Mouse (Mus musculus) bone marrow macrophage, adult 2 months (primary cell): ENCODE results near the gene Mff. TPM values are rescaled to one million over a fixed set of nuclear protein-coding genes. Genes with fewer than 3 reads are reported as not detected.

Source experiments
- H3K27ac ChIP-seq: 2 replicates; pipeline ENCODE4 v1.5.1; 2012; ENCODE audit warnings: low read depth, low read length; ENCODE audit not compliant: insufficient read depth
- H3K4me1 ChIP-seq: 2 replicates; pipeline ENCODE4 v1.6.1; 2012; ENCODE audit warnings: low read length; ENCODE audit not compliant: control insufficient read depth, insufficient read depth
- H3K4me3 ChIP-seq: 2 replicates; pipeline ENCODE4 v1.5.1; 2012; ENCODE audit warnings: mild to moderate bottlenecking, low read length, moderate library complexity; ENCODE audit not compliant: insufficient read depth
- CTCF ChIP-seq: IDR thresholded peaks from 2 replicates; pipeline ENCODE4 v1.5.1; 2012; ENCODE audit warnings: low read depth, mild to moderate bottlenecking, low read length, moderate library complexity
- POLR2A ChIP-seq: IDR thresholded peaks from 2 replicates; pipeline ENCODE4 v1.6.1; 2012; ENCODE audit warnings: mild to moderate bottlenecking, low read depth, low read length, borderline replicate concordance
- polyA plus RNA-seq: library from polyadenylated mRNA; stranded (reverse); fragments of >200 nt; gene quantifications from 2 replicates; pipeline ENCODE4 v1.2.4, GENCODE M21; 2012; ENCODE audit not compliant: missing spikeins, insufficient read depth, insufficient read length

Mff gene
- 109 and 112 TPM in 2 replicates for polyA plus RNA-seq

DNA sequence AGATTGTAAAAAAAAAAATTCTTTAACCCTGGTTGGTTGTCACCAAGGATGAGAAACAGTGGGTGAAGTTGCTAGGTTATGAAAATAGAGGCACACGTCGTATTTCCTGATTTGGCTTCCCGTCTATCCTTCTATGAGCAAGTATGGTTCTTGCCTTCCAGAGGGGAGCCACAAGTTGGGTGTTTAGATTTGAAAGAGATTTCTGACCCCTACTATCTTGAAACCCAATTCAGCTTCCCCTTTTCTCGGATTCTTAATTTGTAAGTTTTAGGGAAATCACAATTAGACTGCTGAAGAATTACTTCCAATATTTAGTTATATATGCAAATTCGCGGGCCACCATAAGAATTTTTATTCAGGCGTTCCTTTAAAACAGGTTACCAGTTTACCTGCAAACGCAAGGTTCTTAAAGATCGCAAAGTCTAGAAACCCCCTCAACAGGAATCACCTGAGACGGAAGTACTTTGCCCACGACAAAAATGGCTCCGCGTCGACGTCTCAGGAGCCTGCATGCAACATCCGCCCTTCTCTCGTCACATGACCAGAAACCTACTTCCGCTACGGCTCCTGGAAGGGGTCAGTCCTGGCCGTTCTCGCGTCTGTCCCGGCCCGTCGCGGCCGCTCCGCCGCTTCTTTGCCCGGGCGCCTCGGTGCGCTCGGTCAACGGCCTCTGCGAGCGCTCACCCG is at the start of gene Mff:
TSS of gene Mff (plus strand) at position 552 of the 687 bp plus-strand sequence.
- TF ChIP-seq CTCF (no peak), POLR2A (no peak)
- peak within 1 kb of the TSS; percentile 83 for H3K4me3 ChIP-seq
- H3K27ac ChIP-seq: peak within 1 kb of the TSS; percentile 63
- H3K4me1 ChIP-seq: peaks cover 6% of the 10 kb centered on the region

DNA sequence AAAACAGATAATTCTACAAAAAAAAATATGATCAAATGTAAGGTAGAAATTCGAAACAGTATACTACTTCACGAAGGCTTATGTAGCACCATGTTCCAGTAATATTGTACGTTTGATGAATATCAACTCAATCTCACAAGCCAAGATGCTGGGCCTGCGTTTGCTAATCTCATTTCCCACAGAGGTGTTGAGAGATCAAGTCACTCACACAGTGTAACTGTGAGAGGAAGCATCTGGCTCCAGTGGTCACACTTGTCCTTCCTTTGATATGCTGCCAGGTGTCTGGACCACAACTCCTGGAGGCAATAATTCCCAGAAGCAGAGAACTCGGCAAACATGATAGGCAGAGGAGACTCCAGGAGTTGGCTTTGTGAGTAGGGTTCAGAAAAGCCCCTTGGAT is 38.4 kb upstream of the Mff start:
- Histone ChIP-seq H3K27ac (no peak overlapping the region), H3K4me1 (no peaks in the 10 kb centered on the region), H3K4me3 (no peak overlapping the region)
- TF ChIP-seq CTCF (no peak), POLR2A (no peak)

DNA sequence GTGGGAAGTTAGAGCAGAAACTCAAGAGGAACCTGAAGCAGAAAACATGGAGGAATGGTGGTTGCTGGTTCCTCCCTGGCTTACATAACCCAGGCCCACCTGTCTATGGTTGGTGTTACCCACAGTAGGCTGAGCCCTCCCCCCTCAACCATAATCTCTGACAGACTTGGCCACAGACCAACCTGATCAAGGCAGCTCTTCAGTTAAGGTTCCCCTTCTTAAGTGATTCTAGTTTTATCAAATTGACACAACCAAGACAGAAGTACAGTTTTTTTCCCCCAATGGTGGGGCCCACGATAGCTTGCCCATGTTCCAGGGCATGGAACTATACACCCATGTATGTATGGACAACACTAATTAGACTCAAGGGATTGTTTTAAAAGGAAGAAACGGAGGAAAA is 37.8 kb upstream of the Mff start:
- H3K27ac ChIP-seq: no peak overlapping the region
- TF ChIP-seq CTCF (no peak), POLR2A (no peak)
- no peak overlapping the region for H3K4me3 ChIP-seq
- no peaks in the 10 kb centered on the region for H3K4me1 ChIP-seq

DNA sequence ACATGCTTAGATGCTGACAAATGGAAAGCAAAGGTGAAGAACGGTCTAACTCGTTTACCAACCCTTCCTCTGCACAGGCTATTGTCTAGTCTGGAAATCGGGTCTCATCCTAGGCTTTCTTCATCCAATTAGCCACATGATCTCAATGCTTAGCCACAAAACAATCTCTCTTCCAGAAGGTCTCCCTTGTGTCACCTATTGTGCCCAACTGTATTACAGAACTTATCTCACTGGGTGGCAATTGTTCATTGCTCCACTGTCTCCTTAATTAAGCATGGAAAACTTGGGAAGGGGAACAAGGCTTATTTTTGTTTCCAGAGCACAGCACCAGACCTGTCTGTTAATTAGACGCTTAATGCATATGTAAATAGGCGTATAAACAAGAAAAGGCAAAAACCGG is 36.8 kb upstream of the Mff start:
- H3K27ac ChIP-seq: no peak overlapping the region
- TF ChIP-seq CTCF: no peak
- no peak for TF ChIP-seq POLR2A

DNA sequence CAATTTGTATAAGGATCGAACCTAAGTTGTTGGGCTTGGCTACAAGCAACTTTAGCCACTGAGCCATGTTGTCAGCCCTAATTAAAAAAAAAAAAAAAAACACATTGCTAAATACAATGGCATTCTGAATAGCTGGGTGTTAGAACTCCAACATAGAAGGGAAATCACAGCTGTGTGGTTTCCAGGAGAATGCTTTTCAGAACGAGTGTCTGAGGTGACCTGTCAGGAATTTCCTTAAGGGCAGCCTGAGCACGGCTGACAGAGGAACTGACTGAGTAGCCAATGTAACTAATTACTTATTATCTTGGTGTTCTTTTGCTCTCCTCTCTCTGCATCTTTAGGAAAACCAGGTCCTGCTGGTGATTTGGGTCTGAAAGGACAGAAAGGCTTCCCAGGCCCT is 28.8 kb upstream of the Mff start:
- Histone ChIP-seq H3K27ac (no peak overlapping the region), H3K4me1 (no peaks in the 10 kb centered on the region), H3K4me3 (no peak overlapping the region)
- TF ChIP-seq POLR2A (no peak), CTCF (no peak)

More for the DNA sequence above, 36.8 kb upstream of the Mff start:
- H3K4me1 ChIP-seq: no peaks in the 10 kb centered on the region
- no peak overlapping the region for H3K4me3 ChIP-seq

DNA sequence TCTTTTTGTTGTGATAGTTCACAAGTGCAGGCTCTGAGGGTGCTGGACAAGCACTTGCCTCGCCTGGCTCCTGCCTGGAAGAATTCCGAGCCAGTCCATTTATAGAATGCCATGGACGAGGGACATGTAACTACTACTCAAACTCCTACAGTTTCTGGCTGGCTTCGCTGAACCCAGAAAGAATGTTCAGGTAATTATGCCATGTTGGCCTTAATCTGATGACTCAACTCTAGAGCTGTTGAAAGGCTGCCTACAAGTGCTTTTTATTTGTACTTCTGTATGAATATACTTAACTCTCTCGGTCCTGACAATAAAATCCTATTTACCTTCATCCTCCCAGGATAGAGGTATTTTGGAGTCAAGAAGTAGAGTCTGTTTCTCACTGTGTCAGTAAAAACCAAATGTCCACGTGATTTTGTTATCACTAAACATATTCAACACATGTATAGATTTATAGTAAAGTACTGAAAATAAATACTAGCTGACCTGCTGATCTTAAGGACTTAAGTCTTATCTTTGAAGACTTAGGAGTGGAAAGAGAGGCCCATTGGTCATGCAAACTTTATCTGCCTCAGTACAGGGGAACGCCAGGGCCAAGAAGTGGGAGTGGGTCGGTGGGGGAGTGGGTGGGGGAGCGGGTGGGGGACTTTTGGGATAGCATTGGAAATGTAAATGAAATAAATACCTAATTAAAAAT is 6.7 kb upstream of the Mff start:
- Histone ChIP-seq H3K27ac (no peak overlapping the region), H3K4me3 (no peak overlapping the region), H3K4me1 (no peaks in the 10 kb centered on the region)
- no peak for TF ChIP-seq POLR2A
- TF ChIP-seq CTCF: no peak

DNA sequence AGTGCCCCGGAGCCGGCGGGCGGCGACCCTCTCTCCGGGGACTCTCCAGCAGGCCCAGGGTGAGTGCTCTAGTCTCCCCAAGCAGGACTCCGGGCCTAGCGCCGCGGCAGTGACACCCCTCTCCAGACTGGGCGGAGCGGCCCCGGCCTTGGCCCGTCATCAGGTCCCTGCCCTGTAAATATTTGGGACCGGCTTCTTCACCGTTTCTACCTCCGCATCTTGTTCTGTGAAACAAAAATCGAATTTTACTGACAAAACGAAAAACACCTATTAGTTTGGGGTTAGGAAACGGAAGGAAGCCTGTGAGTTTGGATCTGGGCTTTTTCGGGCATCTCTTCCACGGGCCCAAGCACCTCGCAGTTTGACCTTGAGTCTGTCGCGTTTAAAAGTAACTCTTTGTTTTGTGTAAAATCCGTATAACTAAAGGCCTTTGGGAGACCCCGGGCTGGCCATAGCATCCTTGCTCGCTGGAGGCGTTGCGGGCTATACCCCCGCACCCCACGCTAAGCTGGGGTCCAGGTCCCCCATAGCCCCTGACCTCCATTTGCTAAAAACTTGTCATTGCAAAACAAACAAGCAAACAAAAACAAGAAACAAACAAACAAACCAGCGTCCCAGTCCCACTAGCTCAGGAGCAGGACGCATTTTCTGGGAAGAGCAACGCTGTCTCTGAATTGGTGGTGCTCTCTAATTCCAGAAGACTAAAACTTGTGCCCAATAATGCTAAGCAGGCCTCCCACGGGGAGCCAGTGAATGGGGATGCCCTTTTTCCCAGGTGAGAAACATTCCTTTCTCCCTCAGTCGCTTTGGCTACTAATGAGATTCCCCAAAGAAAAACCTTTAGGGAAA is 560 bp downstream of the Mff start:
- peak overlapping the region; percentile 83 for H3K4me3 ChIP-seq
- peaks cover 6% of the 10 kb centered on the region for H3K4me1 ChIP-seq
- H3K27ac ChIP-seq: peak overlapping the region; percentile 63
- TF ChIP-seq POLR2A (no peak), CTCF (no peak)

DNA sequence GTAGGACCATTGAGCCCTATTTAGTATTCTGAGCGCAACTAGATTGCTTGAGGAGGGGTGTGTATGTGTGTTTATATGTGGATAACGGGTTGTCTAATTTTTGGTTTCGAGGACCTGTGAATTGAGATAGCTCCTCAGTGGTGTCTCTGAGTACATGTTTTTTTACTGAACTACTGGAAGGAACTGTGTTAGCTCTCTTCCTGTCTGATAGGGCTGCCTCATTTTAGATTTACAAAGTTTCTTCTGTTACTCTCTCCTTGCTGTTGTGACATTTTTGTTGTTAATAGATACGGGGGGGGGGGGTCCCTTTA is 1.1 kb downstream of the Mff start:
- Histone ChIP-seq H3K4me1 (peaks cover 6% of the 10 kb centered on the region), H3K4me3 (peak overlapping the region; percentile 83), H3K27ac (no peak overlapping the region)
- TF ChIP-seq POLR2A (no peak), CTCF (no peak)

DNA sequence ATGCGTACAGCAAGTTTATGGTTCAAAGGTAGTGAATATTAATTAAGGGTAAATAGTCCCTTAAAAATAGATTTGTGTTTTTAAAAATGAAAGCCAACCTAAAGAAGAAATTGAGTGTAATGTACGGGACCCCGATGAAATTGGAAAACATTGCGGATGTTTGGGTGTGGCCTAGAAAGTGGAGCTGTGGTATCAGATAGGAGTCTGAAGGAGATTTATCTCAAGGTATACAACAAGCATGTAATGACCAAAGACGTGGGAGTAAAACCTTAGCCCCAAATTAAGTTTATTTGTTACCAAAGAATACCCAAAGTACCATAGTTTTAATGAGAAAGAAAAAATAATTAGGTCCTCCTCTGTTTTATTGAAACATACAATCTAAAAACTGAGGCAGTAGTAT is 1.8 kb downstream of the Mff start:
- no peak overlapping the region for H3K4me3 ChIP-seq
- H3K27ac ChIP-seq: no peak overlapping the region

DNA sequence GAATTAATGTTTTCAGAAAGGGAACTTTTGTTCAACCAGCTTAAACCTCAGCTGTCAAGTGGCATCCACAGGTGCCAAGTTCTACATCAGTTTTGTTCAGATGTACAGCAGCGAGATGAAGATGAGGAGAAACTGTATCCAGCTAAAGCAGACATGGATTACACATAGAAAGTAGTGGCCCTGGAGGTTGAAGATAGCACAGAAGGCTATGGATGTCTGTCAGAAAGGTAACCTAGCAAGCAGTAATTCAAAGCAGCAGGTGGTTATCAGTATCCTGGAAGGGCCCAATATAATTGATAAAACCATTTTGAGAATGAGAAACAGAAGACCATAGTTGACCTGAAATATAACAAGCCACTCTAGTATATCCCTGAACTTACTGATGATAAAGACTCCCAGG is 8.7 kb downstream of the Mff start:
- Histone ChIP-seq H3K27ac (no peak overlapping the region), H3K4me1 (no peaks in the 10 kb centered on the region), H3K4me3 (no peak overlapping the region)
- no peak for TF ChIP-seq CTCF
- no peak for TF ChIP-seq POLR2A

More for the DNA sequence above, 1.8 kb downstream of the Mff start:
- peaks cover 6% of the 10 kb centered on the region for H3K4me1 ChIP-seq
- no peak for TF ChIP-seq CTCF
- no peak for TF ChIP-seq POLR2A
